9 mouse cellular contexts compared by ENCODE assay signal in genomic region chr10:82986993-82987349, GRCm38 (mm10). TPM values are rescaled to one million over a fixed set of nuclear protein-coding genes. Genes with fewer than 3 reads are reported as not detected.
DNase-seq lines count a peak whose midpoint lies in the region; ATAC-seq and TF ChIP-seq lines count a peak whose summit lies in the region.
"Had no signal": no experiment of that assay in that cellular context is flagged by ENCODE, and none has a peak within 500 bp of the region (broad histone marks: within the 10 kb centered on the region; RNA-seq: fewer than 3 reads in every experiment).

No protein-coding gene starts in this region.

- peak overlapping the region; percentile 81 for H3K27ac ChIP-seq in lung, embryonic 15.5 days
- H3K27ac ChIP-seq in embryonic fibroblast, embryonic 13.5 days (ENCODE audit: insufficient read depth, low read length) = no peak overlapping the region
- no peak overlapping the region for H3K27ac ChIP-seq in limb, embryonic 11.5 days (replicated peaks; ENCODE audit: low read depth, low read length)
- H3K27ac ChIP-seq in olfactory bulb, adult 2 months (ENCODE audit: insufficient read depth, low read depth, low read length) = no peak overlapping the region

- 14% methylated on average over 8 of the region's 8 CpGs for WGBS in lung, embryonic 15.5 days
- 24% methylated on average over 8 of the region's 8 CpGs for WGBS in limb, embryonic 11.5 days
- 11% methylated on average over 8 of the region's 8 CpGs for WGBS in olfactory bulb, adult 2 months

- H3K27me3 ChIP-seq in lung, embryonic 15.5 days = peaks cover 18% of the 10 kb centered on the region; the same call in 1 of the 2 replicates
- peaks cover 10% of the 10 kb centered on the region for H3K27me3 ChIP-seq in limb, embryonic 11.5 days (ENCODE audit: control insufficient read depth, insufficient read depth, low read length)

- H3K9me3 ChIP-seq in lung, embryonic 15.5 days = no peaks in the 10 kb centered on the region
- H3K9me3 ChIP-seq in limb, embryonic 11.5 days (ENCODE audit: control insufficient read depth, low read length) = no peaks in the 10 kb centered on the region

- TF ChIP-seq CTCF in embryonic fibroblast, embryonic 13.5 days (IDR thresholded peaks at IDR 0.05; ENCODE audit: borderline replicate concordance, insufficient read depth, low read length) = no peak
- no peak for TF ChIP-seq CTCF in olfactory bulb, adult 2 months (IDR thresholded peaks at IDR 0.05; ENCODE audit: insufficient read depth, low read depth, low read length)

- H3K4me2 ChIP-seq in lung, embryonic 15.5 days = peak overlapping the region; percentile 96
- peak overlapping the region; percentile 89 for H3K4me2 ChIP-seq in limb, embryonic 11.5 days (ENCODE audit: low read depth, severe bottlenecking)

- H3K9ac ChIP-seq in lung, embryonic 15.5 days = peak overlapping the region; percentile 66
- no peak overlapping the region for H3K9ac ChIP-seq in limb, embryonic 11.5 days (ENCODE audit: low read length)

- ATAC-seq in lung, embryonic 15.5 days (ENCODE audit: borderline replicate concordance, extremely low read depth, low FRiP score, low TSS enrichment) = no peak
- ATAC-seq in limb, embryonic 11.5 days (ENCODE audit: insufficient number of reproducible peaks, low FRiP score, low TSS enrichment, low read depth) = no peak
- no peak for ATAC-seq in CD4-positive, CD25-positive, alpha-beta regulatory T cell, adult 4 months

- H3K4me3 ChIP-seq in lung, embryonic 15.5 days = peak overlapping the region; percentile 76
- H3K4me3 ChIP-seq in embryonic fibroblast, embryonic 13.5 days (ENCODE audit: insufficient read depth, low read length) = peak overlapping the region; percentile 92
- H3K4me3 ChIP-seq in limb, embryonic 11.5 days (ENCODE audit: low read depth, low read length) = peak overlapping the region; percentile 79
- H3K4me3 ChIP-seq in olfactory bulb, adult 2 months (ENCODE audit: insufficient read depth, low read depth, low read length) = peak overlapping the region; percentile 58

- TF ChIP-seq POLR2A in embryonic fibroblast, embryonic 13.5 days (IDR thresholded peaks at IDR 0.05; ENCODE audit: low read depth, low read length) = no peak
- TF ChIP-seq POLR2A in olfactory bulb, adult 2 months (IDR thresholded peaks at IDR 0.05; ENCODE audit: insufficient read depth, low read depth, low read length) = no peak

- DNase-seq in lung, adult 18-20 months = no peak
- peak; percentile 24 for DNase-seq in limb, embryonic 11.5 days (ENCODE audit: low spot score)
- DNase-seq in left cerebral cortex, postnatal 36 days (ENCODE audit: low spot score in 2 of 2) = no peak
- no peak for DNase-seq in layer of hippocampus, postnatal 36 days
- DNase-seq: right cerebral cortex, postnatal 25 days had no signal

- H3K36me3 ChIP-seq in lung, embryonic 15.5 days = no peaks in the 10 kb centered on the region
- no peaks in the 10 kb centered on the region for H3K36me3 ChIP-seq in limb, embryonic 11.5 days (ENCODE audit: control insufficient read depth, insufficient read depth, low read length)

- intact Hi-C loops in left cerebral cortex, postnatal 36 days (cut with DNase I) = loop anchor here (5.0 kb wide), 5 partner anchors 50 to 210 kb away; no protein-coding TSS in a partner anchor

- H3K4me1 ChIP-seq in lung, embryonic 15.5 days = peaks cover 33% of the 10 kb centered on the region
- H3K4me1 ChIP-seq in embryonic fibroblast, embryonic 13.5 days (ENCODE audit: control insufficient read depth, insufficient read depth, low read length) = peaks cover 9% of the 10 kb centered on the region; the same call in 1 of the 2 replicates
- peaks cover 8% of the 10 kb centered on the region for H3K4me1 ChIP-seq in limb, embryonic 11.5 days (ENCODE audit: control insufficient read depth, insufficient read depth, low read length)
- H3K4me1 ChIP-seq in olfactory bulb, adult 2 months (ENCODE audit: control insufficient read depth, insufficient read depth, low read length) = peaks cover 22% of the 10 kb centered on the region

RNA-seq across cellular contexts. Expression of gene Chst11, which starts 1.7 kb away (rescaled TPM):
- polyA plus RNA-seq in lung, embryonic 15.5 days (2015; fragmentation: Nextera tagmentation; extraction: Ambion mirVana) = 1.5 and 2.0 TPM in 2 replicates
- polyA plus RNA-seq in embryonic fibroblast, embryonic 13.5 days (2011; ENCODE audit: insufficient read length, low read depth, missing spikeins) = 12.9 and 20.7 TPM in 2 replicates
- 2.0 and 3.0 TPM in 2 replicates for polyA plus RNA-seq in limb, embryonic 11.5 days (2014; fragmentation: Nextera tagmentation; extraction: Ambion mirVana)
- polyA plus RNA-seq in olfactory bulb, adult 2 months (2012; ENCODE audit: insufficient read depth, insufficient read length, low replicate concordance, missing spikeins) = not detected in 2 replicates
- 10 to 100 TPM; 29.9 to 33.3 TPM for total RNA-seq in left cerebral cortex, postnatal 36 days (2021)
- total RNA-seq in layer of hippocampus, postnatal 36 days (2021) = 10 to 100 TPM; 53.7 to 54.5 TPM
- under 1 TPM; 0.24 to 0.72 TPM for polyA plus RNA-seq in CD4-positive, CD25-positive, alpha-beta regulatory T cell, adult 4 months (2017; shearing (Covaris generic))
